In the genomic region with DNA sequence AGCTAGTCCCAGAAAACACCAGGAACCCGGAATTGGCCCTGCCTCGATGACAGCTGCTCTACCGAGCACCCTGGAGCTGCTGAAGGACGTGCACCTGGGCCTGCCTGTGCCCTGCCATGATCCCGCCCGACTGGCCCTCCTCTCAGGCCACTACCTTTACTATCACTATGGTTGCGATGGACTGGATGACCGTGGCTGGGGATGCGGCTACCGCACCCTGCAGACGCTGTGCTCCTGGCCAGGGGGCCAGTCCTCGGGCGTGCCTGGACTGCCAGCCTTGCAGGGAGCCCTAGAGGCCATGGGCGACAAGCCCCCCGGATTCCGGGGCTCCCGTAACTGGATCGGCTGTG, we compare ENCODE assay signal across 8 mouse cellular contexts. TPM values are rescaled to one million over a fixed set of nuclear protein-coding genes. Genes with fewer than 3 reads are reported as not detected.
DNase-seq lines count a peak whose midpoint lies in the region; ATAC-seq and TF ChIP-seq lines count a peak whose summit lies in the region.

No protein-coding gene starts in this region.

- 6% methylated on average over 18 of the region's 18 CpGs for WGBS in heart, embryonic 13.5 days
- WGBS in hindbrain, embryonic 10.5 days = 11% methylated on average over 18 of the region's 18 CpGs

- ATAC-seq in heart, embryonic 13.5 days (ENCODE audit: extremely low read depth, insufficient number of reproducible peaks, low FRiP score, low TSS enrichment) = 0 out of 2 replicates have a peak, but pooled peaks have one; percentile 16

- 0 out of 4 replicates have a peak, but pooled peaks of 1 of the 2 experiments have one; percentile 17 for TF ChIP-seq POLR2A in MEL (IDR thresholded peaks at IDR 0.05; ENCODE audit: control insufficient read depth in 1 of 2, insufficient read depth in 1 of 2, low read depth in 1 of 2, low read length in 2 of 2, poor library complexity in 1 of 2)

- H3K36me3 ChIP-seq in heart, embryonic 13.5 days = peaks cover 47% of the 10 kb centered on the region
- H3K36me3 ChIP-seq in MEL (ENCODE audit: control insufficient read depth in 1 of 2, insufficient read depth in 2 of 2, low read length in 2 of 2) = peaks cover 22 to 29% of the 10 kb centered on the region in 2 experiments
- peaks cover 52% of the 10 kb centered on the region for H3K36me3 ChIP-seq in hindbrain, embryonic 10.5 days
- H3K36me3 ChIP-seq in megakaryocyte, embryonic 14.5 days (replicated peaks; ENCODE audit: low read length) = peaks cover 83% of the 10 kb centered on the region

- peak overlapping the region; percentile 88 for H3K9ac ChIP-seq in heart, embryonic 13.5 days
- H3K9ac ChIP-seq in MEL (ENCODE audit: control insufficient read depth, low read depth, low read length, poor library complexity, severe bottlenecking) = peak overlapping the region; percentile 86

- peak overlapping the region; percentile 94 for H3K27ac ChIP-seq in heart, embryonic 13.5 days (replicated peaks)
- peak overlapping the region; percentile 89 for H3K27ac ChIP-seq in MEL (ENCODE audit: control insufficient read depth, low read depth, low read length)
- peak overlapping the region; percentile 94 for H3K27ac ChIP-seq in hindbrain, embryonic 10.5 days

- no peaks in the 10 kb centered on the region for H3K9me3 ChIP-seq in heart, embryonic 13.5 days
- H3K9me3 ChIP-seq in MEL (replicated peaks; ENCODE audit: insufficient read depth, low read length) = no peaks in the 10 kb centered on the region
- no peaks in the 10 kb centered on the region for H3K9me3 ChIP-seq in hindbrain, embryonic 10.5 days
- H3K9me3 ChIP-seq in megakaryocyte, embryonic 14.5 days = no peaks in the 10 kb centered on the region

- H3K79me2 ChIP-seq in MEL (ENCODE audit: control insufficient read depth, insufficient read depth, low read length, poor library complexity) = peaks cover 6% of the 10 kb centered on the region

- no peak for DNase-seq in heart, adult 8-10 months (ENCODE audit: low spot score)
- DNase-seq in MEL (ENCODE audit: low read depth, low spot score) (no peak), MN1 (ENCODE audit: low spot score) (no peak)
- no peak for DNase-seq in hindbrain, embryonic 10.5 days (ENCODE audit: low spot score)
- no peak for DNase-seq in adrenal gland, adult 8-10 months
- DNase-seq in cerebellum, adult 9-10 months = no peak

- H3K4me3 ChIP-seq in heart, embryonic 13.5 days = peak overlapping the region; percentile 70
- peak overlapping the region; percentile 66 to 74 for H3K4me3 ChIP-seq in MEL (ENCODE audit: control insufficient read depth in 1 of 2, insufficient read depth in 1 of 2, low read depth in 2 of 2, low read length in 2 of 2)
- peak overlapping the region; percentile 73 for H3K4me3 ChIP-seq in hindbrain, embryonic 10.5 days
- H3K4me3 ChIP-seq in megakaryocyte, embryonic 14.5 days (replicated peaks) = peak overlapping the region; percentile 96

- H3K4me1 ChIP-seq in heart, embryonic 13.5 days = peaks cover 37% of the 10 kb centered on the region
- peaks cover 10 to 30% of the 10 kb centered on the region in 2 experiments for H3K4me1 ChIP-seq in MEL (ENCODE audit: control insufficient read depth in 1 of 2, insufficient read depth in 2 of 2, low read length in 2 of 2)
- peaks cover 49% of the 10 kb centered on the region for H3K4me1 ChIP-seq in hindbrain, embryonic 10.5 days (replicated peaks)
- peaks cover 86% of the 10 kb centered on the region for H3K4me1 ChIP-seq in megakaryocyte, embryonic 14.5 days

- no peak for TF ChIP-seq CTCF in MEL (IDR thresholded peaks at IDR 0.05 in 2 of 3, conservative IDR thresholded peaks at IDR 0.05 in 1 of 3; ENCODE audit: control insufficient read depth in 1 of 3, insufficient read depth in 1 of 3, low read depth in 2 of 3, low read length in 3 of 3, poor library complexity in 1 of 3, severe bottlenecking in 1 of 3)

- peak overlapping the region; percentile 100 for H3K4me2 ChIP-seq in heart, embryonic 13.5 days

- no peak for TF ChIP-seq EP300 in MEL (IDR thresholded peaks at IDR 0.05; ENCODE audit: low read depth in 1 of 2, low read length in 2 of 2)

- H3K27me3 ChIP-seq in heart, embryonic 13.5 days (replicated peaks) = peaks cover 29% of the 10 kb centered on the region
- no peaks in the 10 kb centered on the region for H3K27me3 ChIP-seq in MEL (ENCODE audit: control insufficient read depth in 1 of 2, insufficient read depth in 2 of 2, low read length in 2 of 2)
- peaks cover 36% of the 10 kb centered on the region for H3K27me3 ChIP-seq in hindbrain, embryonic 10.5 days (ENCODE audit: insufficient read depth, poor library complexity, severe bottlenecking)
- H3K27me3 ChIP-seq in megakaryocyte, embryonic 14.5 days (replicated peaks) = no peaks in the 10 kb centered on the region

- TF ChIP-seq RAD21 in MEL (IDR thresholded peaks at IDR 0.05; ENCODE audit: low read depth, low read length) = no peak

TF ChIP-seq in MEL, 35 proteins besides CTCF, POLR2A, EP300 and RAD21 (continues in another document):
- TF ChIP-seq SMC3 (IDR thresholded peaks at IDR 0.05; ENCODE audit: low read depth, low read length) (peak; percentile 16; the same call in 1 of the 2 replicates), MAX (IDR thresholded peaks at IDR 0.05; ENCODE audit: low read length) (no peak), ZKSCAN1 (IDR thresholded peaks at IDR 0.05; ENCODE audit: low read depth, low read length) (peak; percentile 58; the same call in 1 of the 2 replicates), ZNF384 (IDR thresholded peaks at IDR 0.05; ENCODE audit: low read depth, low read length) (no peak), ZMIZ1 (IDR thresholded peaks at IDR 0.05; ENCODE audit: low read depth, low read length) (no peak), POLR2AphosphoS2 (IDR thresholded peaks at IDR 0.05; ENCODE audit: low read length) (peak; percentile 88), POLR2AphosphoS5 (IDR thresholded peaks at IDR 0.05; ENCODE audit: borderline replicate concordance, low read depth, low read length) (peak; percentile 70; the same call in 1 of the 2 replicates), USF2 (IDR thresholded peaks at IDR 0.05; ENCODE audit: borderline replicate concordance in 1 of 2, insufficient read depth in 1 of 2, low read depth in 1 of 2, low read length in 2 of 2) (no peak), CHD1 (IDR thresholded peaks at IDR 0.05; ENCODE audit: low read depth, low read length) (no peak)

RNA-seq across cellular contexts. Expression of a gene that starts 0.3 kb away (rescaled TPM):
- 8.1 and 8.8 TPM in 2 replicates for polyA plus RNA-seq in heart, embryonic 13.5 days (2015; fragmentation: Nextera tagmentation; extraction: Ambion mirVana)
- total RNA-seq in heart, adult 8-10 months (2022) = 10 to 100 TPM in 2 of 4 experiments, 1 to 10 TPM in 2; 7.7 to 10.4 (median 9.7) TPM
- 4.7 and 6.9 TPM in 2 replicates for total RNA-seq in MEL (2012; rRNA removed)
- polyA plus RNA-seq in MEL (2012; ENCODE audit: insufficient read depth in 1 of 2, insufficient read length in 2 of 2, low read depth in 1 of 2, low replicate concordance in 2 of 2, missing spikeins in 1 of 2) = 10 to 100 TPM in 1 of 2 experiments, not detected in 1; 16.1 TPM
- polyA plus RNA-seq in hindbrain, embryonic 10.5 days (2016; fragmentation: Nextera tagmentation; extraction: Ambion mirVana) = 10.6 and 12.2 TPM in 2 replicates
- 278 and 294 TPM in 2 replicates for polyA plus RNA-seq in megakaryocyte, embryonic 14.5 days (2012; ENCODE audit: insufficient read depth, low replicate concordance)
- total RNA-seq in adrenal gland, adult 8-10 months (2022) = 10 to 100 TPM; 13.0 to 16.4 (median 15.8) TPM

RNA-seq across cellular contexts. Expression of a gene that starts 7.4 kb away (rescaled TPM):
- polyA plus RNA-seq in heart, embryonic 13.5 days (2015; fragmentation: Nextera tagmentation; extraction: Ambion mirVana) = 12.7 and 14.8 TPM in 2 replicates
- 1 to 10 TPM; 1.5 to 3.3 (median 1.9) TPM for total RNA-seq in heart, adult 8-10 months (2022)
- total RNA-seq in MEL (2012; rRNA removed) = 3.4 and 7.0 TPM in 2 replicates
- polyA plus RNA-seq in MEL (2012; ENCODE audit: insufficient read depth in 1 of 2, insufficient read length in 2 of 2, low read depth in 1 of 2, low replicate concordance in 2 of 2, missing spikeins in 1 of 2) = 10 to 100 TPM in 1 of 2 experiments, not detected in 1; 16.8 TPM
- 5.9 and 7.1 TPM in 2 replicates for polyA plus RNA-seq in hindbrain, embryonic 10.5 days (2016; fragmentation: Nextera tagmentation; extraction: Ambion mirVana)
- 206 and 642 TPM in 2 replicates for polyA plus RNA-seq in megakaryocyte, embryonic 14.5 days (2012; ENCODE audit: insufficient read depth, low replicate concordance)
- total RNA-seq in adrenal gland, adult 8-10 months (2022) = 10 to 100 TPM; 11.5 to 22.5 (median 16.8) TPM

RNA-seq across cellular contexts. Expression of a gene that starts 12.8 kb away (rescaled TPM):
- 84.9 and 88.1 TPM in 2 replicates for polyA plus RNA-seq in heart, embryonic 13.5 days (2015; fragmentation: Nextera tagmentation; extraction: Ambion mirVana)
- total RNA-seq in heart, adult 8-10 months (2022) = 10 to 100 TPM; 54.4 to 62.6 (median 60.3) TPM
- total RNA-seq in MEL (2012; rRNA removed) = 235 and 291 TPM in 2 replicates
- 100 to 1,000 TPM in 1 of 2 experiments, not detected in 1; 454 TPM for polyA plus RNA-seq in MEL (2012; ENCODE audit: insufficient read depth in 1 of 2, insufficient read length in 2 of 2, low read depth in 1 of 2, low replicate concordance in 2 of 2, missing spikeins in 1 of 2)
- 175 and 186 TPM in 2 replicates for polyA plus RNA-seq in hindbrain, embryonic 10.5 days (2016; fragmentation: Nextera tagmentation; extraction: Ambion mirVana)
- 163 and 271 TPM in 2 replicates for polyA plus RNA-seq in megakaryocyte, embryonic 14.5 days (2012; ENCODE audit: insufficient read depth, low replicate concordance)
- total RNA-seq in adrenal gland, adult 8-10 months (2022) = 100 to 1,000 TPM; 145 to 244 (median 187) TPM

RNA-seq across cellular contexts. Expression of a gene that starts 19.5 kb away (rescaled TPM):
- polyA plus RNA-seq in heart, embryonic 13.5 days (2015; fragmentation: Nextera tagmentation; extraction: Ambion mirVana) = 44.7 and 47.3 TPM in 2 replicates
- 10 to 100 TPM; 11.5 to 13.2 (median 12.4) TPM for total RNA-seq in heart, adult 8-10 months (2022)
- total RNA-seq in MEL (2012; rRNA removed) = 0.46 and 0.58 TPM in 2 replicates
- 1 to 10 TPM in 1 of 2 experiments, not detected in 1; 2.1 TPM for polyA plus RNA-seq in MEL (2012; ENCODE audit: insufficient read depth in 1 of 2, insufficient read length in 2 of 2, low read depth in 1 of 2, low replicate concordance in 2 of 2, missing spikeins in 1 of 2)
- polyA plus RNA-seq in hindbrain, embryonic 10.5 days (2016; fragmentation: Nextera tagmentation; extraction: Ambion mirVana) = 53.9 and 57.2 TPM in 2 replicates
- polyA plus RNA-seq in megakaryocyte, embryonic 14.5 days (2012; ENCODE audit: insufficient read depth, low replicate concordance) = 35.0 and 68.0 TPM in 2 replicates
- 10 to 100 TPM; 35.7 to 54.9 (median 48.5) TPM for total RNA-seq in adrenal gland, adult 8-10 months (2022)

RNA-seq across cellular contexts. Expression of a gene that starts 38.7 kb away (rescaled TPM):
- polyA plus RNA-seq in heart, embryonic 13.5 days (2015; fragmentation: Nextera tagmentation; extraction: Ambion mirVana) = 8.1 and 8.7 TPM in 2 replicates
- total RNA-seq in heart, adult 8-10 months (2022) = 1 to 10 TPM; 1.3 to 2.1 (median 2.0) TPM
- total RNA-seq in MEL (2012; rRNA removed) = 7.1 and 8.8 TPM in 2 replicates
- polyA plus RNA-seq in MEL (2012; ENCODE audit: insufficient read depth in 1 of 2, insufficient read length in 2 of 2, low read depth in 1 of 2, low replicate concordance in 2 of 2, missing spikeins in 1 of 2) = 10 to 100 TPM in 1 of 2 experiments, not detected in 1; 12.1 TPM
- polyA plus RNA-seq in hindbrain, embryonic 10.5 days (2016; fragmentation: Nextera tagmentation; extraction: Ambion mirVana) = 14.2 and 17.2 TPM in 2 replicates
- polyA plus RNA-seq in megakaryocyte, embryonic 14.5 days (2012; ENCODE audit: insufficient read depth, low replicate concordance) = 2.5 and 6.4 TPM in 2 replicates
- 10 to 100 TPM; 10.2 to 22.1 (median 16.6) TPM for total RNA-seq in adrenal gland, adult 8-10 months (2022)

Comparison
In these comparisons a context has a peak if more than half of its experiments do, and no peak if none do; other contexts are left out.
1. RNA of a gene that starts 0.3 kb away (polyA plus RNA-seq): 278 to 294 TPM in megakaryocyte, embryonic 14.5 days; 16.1 TPM in MEL, 10.6 to 12.2 TPM in hindbrain, embryonic 10.5 days and 8.1 to 8.8 TPM in heart, embryonic 13.5 days; every median in the first group is over 10 times any median in the second.
2. RNA of a gene that starts 7.4 kb away (polyA plus RNA-seq): 206 to 642 TPM in megakaryocyte, embryonic 14.5 days; 16.8 TPM in MEL, 12.7 to 14.8 TPM in heart, embryonic 13.5 days and 5.9 to 7.1 TPM in hindbrain, embryonic 10.5 days; every median in the first group is over 10 times any median in the second.
3. Peak in every context shown above with its lines, with median percentiles within 50 percentile points of each other: H3K27ac ChIP-seq and H3K4me3 ChIP-seq.